ENCODE assay signal across 14 mouse cellular contexts in the genomic region with DNA sequence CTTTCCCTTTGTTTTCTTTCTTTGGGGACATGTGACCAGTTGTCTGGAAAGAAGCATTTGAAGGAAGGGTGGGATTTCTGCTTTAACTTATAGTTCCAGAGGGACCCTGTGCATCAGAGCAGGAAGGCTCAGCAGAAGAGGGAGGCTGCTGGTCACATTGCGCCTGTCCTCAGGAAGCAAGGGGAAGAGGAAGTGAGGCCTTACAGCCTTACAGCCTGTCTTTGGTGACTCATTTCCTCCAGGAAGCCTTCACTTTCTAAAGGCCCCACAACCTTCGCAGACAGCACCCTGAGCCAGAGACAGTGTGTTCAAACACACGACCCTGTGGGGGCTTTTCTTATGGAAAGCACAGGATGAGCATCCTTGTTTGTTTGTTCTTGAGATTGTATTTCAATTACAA.
"Had no signal": no experiment of that assay in that cellular context is flagged by ENCODE, and none has a peak within 500 bp of the region (broad histone marks: within the 10 kb centered on the region; RNA-seq: fewer than 3 reads in every experiment).

No protein-coding gene starts in this region.

- DNase-seq: kidney, adult 11 months; kidney, adult 9 months; kidney, postnatal 4 days; left cerebral cortex, postnatal 4 days; lung, postnatal 4 days; right cerebral cortex, adult 18-20 months; right cerebral cortex, postnatal 25 days had no signal

- H3K9ac ChIP-seq: limb, embryonic 13.5 days; liver, embryonic 12.5 days; lung, embryonic 15.5 days; midbrain, embryonic 13.5 days had no signal

- ATAC-seq: liver, embryonic 12.5 days; midbrain, embryonic 13.5 days had no signal

- H3K27ac ChIP-seq: kidney, postnatal 0 days; layer of hippocampus, adult 2 months; limb, embryonic 13.5 days; liver, embryonic 12.5 days; lung, embryonic 15.5 days; midbrain, embryonic 13.5 days; stomach, postnatal 0 days had no signal

- H3K27me3 ChIP-seq: limb, embryonic 13.5 days; liver, embryonic 12.5 days; lung, embryonic 15.5 days had no signal

- H3K36me3 ChIP-seq: lung, embryonic 15.5 days had no signal

- H3K4me3 ChIP-seq: layer of hippocampus, adult 2 months; limb, embryonic 13.5 days; liver, embryonic 12.5 days; lung, embryonic 15.5 days; midbrain, embryonic 13.5 days had no signal

- H3K4me1 ChIP-seq: liver, embryonic 12.5 days had no signal
